Mouse (Mus musculus) G1E (cell line): ENCODE data around the gene Yars. TPM values are rescaled to one million over a fixed set of nuclear protein-coding genes. Genes with fewer than 3 reads are reported as not detected.
A peak's percentile ranks its signal among the peaks of the same experiment; 100 is the strongest.

ENCODE experiments used
- ATAC-seq: 2 replicates; pipeline ENCODE4 v1.8.0; 2016; ENCODE audit warnings: mild to moderate bottlenecking; ENCODE audit not compliant: insufficient number of reproducible peaks, poor library complexity, low FRiP score, severe bottlenecking; ENCODE audit errors: extremely low read depth
- DNase-seq: peaks from one replicate; pipeline ENCODE4 v3.0.0; 2012; ENCODE audit warnings: low spot score
- H3K27me3 ChIP-seq: 2 replicates; pipeline ENCODE4 v1.6.1; 2012; ENCODE audit warnings: mild to moderate bottlenecking, low read length, inconsistent platforms; ENCODE audit not compliant: insufficient read depth
- H3K36me3 ChIP-seq: replicated peaks from 2 replicates; pipeline ENCODE3; 2012; ENCODE audit warnings: mild to moderate bottlenecking, inconsistent platforms
- H3K4me1 ChIP-seq: 2 replicates; pipeline ENCODE4 v1.6.1; 2012; ENCODE audit warnings: low read depth, low read length, inconsistent platforms, mixed read lengths; ENCODE audit not compliant: insufficient read depth
- H3K4me3 ChIP-seq: 2 replicates; pipeline ENCODE4 v1.5.1; 2012; ENCODE audit warnings: low read depth, mild to moderate bottlenecking, inconsistent platforms, low read length, moderate library complexity, mixed read lengths
- H3K9me3 ChIP-seq: replicated peaks from 2 replicates; pipeline ENCODE4 v1.6.1; 2012; ENCODE audit warnings: inconsistent platforms
- CTCF ChIP-seq: IDR thresholded peaks from 2 replicates; pipeline ENCODE4 v1.5.1; 2012; ENCODE audit warnings: low read depth, low read length, inconsistent platforms, mixed read lengths
- GATA1 ChIP-seq: IDR thresholded peaks from 2 replicates; pipeline ENCODE4 v1.6.1; 2012; ENCODE audit warnings: borderline replicate concordance, low read length, inconsistent platforms, mixed read lengths
- GATA2 ChIP-seq: IDR thresholded peaks from 2 replicates; pipeline ENCODE4 v1.6.1; 2012; ENCODE audit warnings: low read depth, low read length, inconsistent platforms, borderline replicate concordance
- POLR2AphosphoS5 ChIP-seq: IDR thresholded peaks from 2 replicates; pipeline ENCODE4 v1.6.1; 2012; ENCODE audit warnings: low read depth, low read length, inconsistent platforms; ENCODE audit not compliant: insufficient replicate concordance
- TAL1 ChIP-seq: conservative IDR thresholded peaks from 2 replicates; pipeline ENCODE4 v1.6.1; 2012; ENCODE audit warnings: low read depth, low read length, inconsistent platforms, mixed read lengths
- polyA plus RNA-seq: library from polyadenylated mRNA; stranded (reverse); fragments of >175 nt; gene quantifications from 2 replicates; pipeline ENCODE4 v1.2.3, GENCODE M21; 2012
- total RNA-seq, 2 experiments: library from RNA; stranded (forward) in 1 of 2; stranded (reverse) in 1 of 2; fragments of 200-1000 nt in 1 of 2; fragments of >200 nt in 1 of 2; fragmentation: Nextera tagmentation in 1 of 2; gene quantifications; 2 replicates each; pipeline ENCODE4 v1.2.3; 2014 to 2017

Yars gene
- total and polyA plus RNA-seq, 3 experiments = 74.8 to 106 (median 79.1) TPM

DNA sequence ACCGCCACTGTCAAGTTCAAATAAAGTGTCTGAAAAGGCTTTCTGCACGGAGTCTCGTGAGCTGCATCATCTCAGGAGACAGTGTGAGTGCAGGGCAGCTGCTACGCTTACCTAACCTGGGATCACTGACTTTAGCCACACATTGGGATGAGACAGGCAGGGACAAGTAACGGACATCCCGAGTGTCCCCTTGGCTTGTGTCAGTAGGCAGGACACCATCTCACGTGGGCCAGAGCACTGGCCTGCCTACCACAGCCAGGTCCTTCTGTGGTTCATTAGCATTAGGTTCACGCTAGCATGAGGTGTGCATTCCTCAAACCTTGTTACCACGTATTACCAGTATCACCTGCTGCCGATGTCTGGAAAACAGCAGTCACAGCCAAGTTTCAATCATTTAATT lies 29.6 kb downstream of the Yars start:
- ATAC-seq (no peak), DNase-seq (no peak)
- H3K27me3 ChIP-seq = no peaks in the 10 kb centered on the region
- H3K4me1 ChIP-seq = peaks cover 75% of the 10 kb centered on the region
- H3K36me3 ChIP-seq = peaks cover 100% of the 10 kb centered on the region
- TF ChIP-seq POLR2AphosphoS5 (peak; percentile 89), TAL1 (no peak), GATA1 (no peak)
- H3K9me3 ChIP-seq = no peaks in the 10 kb centered on the region
- H3K4me3 ChIP-seq = no peak overlapping the region

DNA sequence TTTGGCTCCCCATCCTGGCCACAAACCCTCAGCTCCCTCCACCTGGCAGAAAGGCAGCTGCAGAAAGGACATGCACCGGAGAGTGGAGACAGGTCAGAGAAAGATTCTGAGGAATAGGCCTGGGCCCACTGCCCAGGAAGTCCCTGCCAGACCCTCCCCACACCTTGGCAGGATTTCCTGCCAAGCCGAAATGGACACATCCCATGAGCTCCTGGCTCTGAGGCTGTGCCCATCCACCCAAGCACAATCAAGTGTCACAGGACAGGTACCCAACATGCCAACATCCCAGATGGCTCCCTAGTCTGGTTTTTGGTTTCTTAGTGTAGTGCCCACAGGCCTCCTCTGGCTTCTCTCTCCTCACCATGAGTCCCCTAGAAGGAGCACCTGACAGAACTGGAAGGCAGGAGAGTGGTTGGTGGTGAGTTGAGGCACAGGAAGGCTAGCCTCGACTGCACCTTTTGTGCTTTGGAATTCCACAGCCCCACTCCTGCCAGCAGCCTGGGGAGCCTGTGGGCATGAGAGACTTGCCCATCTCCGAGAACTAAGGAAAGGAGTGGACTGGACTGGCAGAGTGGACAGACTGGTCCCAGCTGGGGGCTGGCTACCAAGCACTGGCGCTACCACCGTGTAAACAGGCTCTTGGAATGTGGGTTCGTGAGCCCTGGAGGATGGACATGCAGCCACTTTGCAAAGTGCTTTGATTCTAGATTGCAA lies 31.0 kb downstream of the Yars start:
- H3K9me3 ChIP-seq = no peaks in the 10 kb centered on the region
- peaks cover 70% of the 10 kb centered on the region for H3K4me1 ChIP-seq
- H3K36me3 ChIP-seq = peaks cover 100% of the 10 kb centered on the region
- DNase-seq = no peak
- H3K27me3 ChIP-seq = no peaks in the 10 kb centered on the region
- H3K4me3 ChIP-seq = no peak overlapping the region
- no peak for ATAC-seq
- TF ChIP-seq TAL1 (no peak), GATA1 (no peak), POLR2AphosphoS5 (no peak), GATA2 (no peak), CTCF (no peak)

DNA sequence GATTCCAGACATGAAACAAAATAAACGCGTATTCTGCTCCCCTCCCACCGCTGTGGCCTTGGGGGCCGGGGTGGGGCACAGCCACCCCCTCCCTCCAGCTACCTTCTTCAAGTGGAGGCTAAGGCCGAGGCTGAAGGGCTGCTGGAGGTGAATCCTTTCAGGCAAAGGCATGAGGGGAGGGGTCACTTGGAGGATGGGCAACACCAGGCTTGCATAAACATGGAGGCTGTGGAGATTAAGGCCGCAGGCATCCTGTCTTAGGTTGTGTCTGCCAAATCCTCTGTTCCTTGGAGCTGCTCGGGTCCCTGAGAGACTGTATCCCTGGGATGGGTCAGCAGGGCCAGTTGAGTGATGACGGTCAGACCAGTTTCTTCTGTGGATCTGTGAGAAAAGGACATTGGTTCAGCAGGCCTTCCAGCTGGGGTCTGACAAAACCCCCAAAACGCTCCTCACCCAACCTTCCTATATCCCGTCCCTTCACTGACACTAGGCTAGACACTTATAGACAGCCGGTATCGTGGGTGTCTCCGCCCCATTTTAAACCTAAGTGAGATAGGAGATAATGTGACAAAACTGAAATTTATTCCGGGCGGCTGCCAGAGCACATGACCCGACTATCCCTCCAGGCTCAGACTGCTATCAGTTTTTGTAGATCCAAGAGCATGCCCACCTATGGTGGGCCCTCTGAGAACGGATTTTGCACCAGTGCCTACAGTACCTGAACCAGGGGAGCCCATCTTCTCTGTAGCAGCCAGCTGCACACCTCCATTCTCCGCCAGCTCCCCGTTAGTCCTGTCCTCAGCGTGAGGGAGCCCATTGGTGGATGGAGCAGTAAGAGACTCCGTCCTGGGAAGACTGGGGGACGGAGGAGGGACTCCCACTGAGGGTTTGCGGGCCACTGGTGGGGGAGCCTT lies 31.8 kb downstream of the Yars start:
- Histone ChIP-seq H3K27me3 (no peaks in the 10 kb centered on the region), H3K4me3 (no peak overlapping the region; the same call in 1 of the 2 replicates), H3K9me3 (no peaks in the 10 kb centered on the region), H3K4me1 (peaks cover 74% of the 10 kb centered on the region), H3K36me3 (peaks cover 100% of the 10 kb centered on the region)
- ATAC-seq = 0 out of 2 replicates have a peak, but pooled peaks have one; percentile 17
- DNase-seq = no peak
- TF ChIP-seq POLR2AphosphoS5 = no peak
- no peak for TF ChIP-seq CTCF
- TF ChIP-seq GATA2 = no peak
- no peak for TF ChIP-seq GATA1
- no peak for TF ChIP-seq TAL1

DNA sequence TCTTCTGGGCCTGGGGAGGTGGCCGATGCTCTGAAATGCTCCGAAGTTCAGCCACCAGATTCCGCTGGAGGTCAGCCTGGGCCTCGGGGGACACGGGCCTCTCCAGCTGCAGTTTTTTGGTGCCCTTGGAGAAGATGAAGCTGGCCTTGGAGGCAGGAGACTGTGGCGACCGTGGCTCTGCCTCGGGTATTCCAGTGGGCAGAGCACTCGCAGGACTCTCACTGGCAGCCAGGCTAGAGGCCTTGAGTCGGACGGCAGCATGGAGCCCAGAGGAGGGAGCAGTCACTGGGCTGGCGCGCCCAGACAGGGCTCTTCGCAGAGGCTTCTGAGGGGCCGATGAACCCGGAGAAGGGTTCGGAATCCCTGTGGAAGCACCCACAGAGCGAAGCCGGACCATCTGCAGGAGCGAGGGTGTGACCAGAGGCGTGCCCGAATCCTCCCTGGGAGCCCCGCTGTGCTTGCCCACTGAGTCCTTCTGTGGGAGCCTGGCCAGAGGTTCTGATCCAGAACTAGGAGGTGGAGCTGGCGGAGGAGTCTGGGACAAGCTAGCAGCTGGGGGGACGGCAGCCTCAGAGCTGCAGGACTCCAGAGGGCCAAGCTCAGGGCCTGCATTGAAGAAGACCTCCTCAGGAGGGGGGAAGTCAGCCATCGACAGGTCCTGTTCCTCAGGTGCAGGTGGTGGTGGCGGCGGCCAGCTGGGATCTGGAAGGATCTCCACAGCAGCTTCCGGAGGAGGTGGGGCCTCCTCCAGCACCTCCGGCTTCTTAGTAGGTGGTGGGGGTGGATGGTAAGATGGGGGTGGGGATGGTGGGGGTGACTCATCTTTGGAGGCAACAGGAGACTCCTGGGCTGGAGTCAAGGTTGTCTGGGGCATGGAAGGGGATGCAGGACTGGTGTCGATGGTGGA lies 32.7 kb downstream of the Yars start:
- Histone ChIP-seq H3K9me3 (no peaks in the 10 kb centered on the region), H3K4me3 (no peak overlapping the region; the same call in 1 of the 2 replicates), H3K36me3 (peaks cover 100% of the 10 kb centered on the region), H3K27me3 (no peaks in the 10 kb centered on the region), H3K4me1 (peaks cover 74% of the 10 kb centered on the region)
- ATAC-seq (no peak), DNase-seq (no peak)
- no peak for TF ChIP-seq GATA1
- no peak for TF ChIP-seq POLR2AphosphoS5
- TF ChIP-seq TAL1 = no peak
- TF ChIP-seq GATA2 = no peak
- TF ChIP-seq CTCF = no peak

DNA sequence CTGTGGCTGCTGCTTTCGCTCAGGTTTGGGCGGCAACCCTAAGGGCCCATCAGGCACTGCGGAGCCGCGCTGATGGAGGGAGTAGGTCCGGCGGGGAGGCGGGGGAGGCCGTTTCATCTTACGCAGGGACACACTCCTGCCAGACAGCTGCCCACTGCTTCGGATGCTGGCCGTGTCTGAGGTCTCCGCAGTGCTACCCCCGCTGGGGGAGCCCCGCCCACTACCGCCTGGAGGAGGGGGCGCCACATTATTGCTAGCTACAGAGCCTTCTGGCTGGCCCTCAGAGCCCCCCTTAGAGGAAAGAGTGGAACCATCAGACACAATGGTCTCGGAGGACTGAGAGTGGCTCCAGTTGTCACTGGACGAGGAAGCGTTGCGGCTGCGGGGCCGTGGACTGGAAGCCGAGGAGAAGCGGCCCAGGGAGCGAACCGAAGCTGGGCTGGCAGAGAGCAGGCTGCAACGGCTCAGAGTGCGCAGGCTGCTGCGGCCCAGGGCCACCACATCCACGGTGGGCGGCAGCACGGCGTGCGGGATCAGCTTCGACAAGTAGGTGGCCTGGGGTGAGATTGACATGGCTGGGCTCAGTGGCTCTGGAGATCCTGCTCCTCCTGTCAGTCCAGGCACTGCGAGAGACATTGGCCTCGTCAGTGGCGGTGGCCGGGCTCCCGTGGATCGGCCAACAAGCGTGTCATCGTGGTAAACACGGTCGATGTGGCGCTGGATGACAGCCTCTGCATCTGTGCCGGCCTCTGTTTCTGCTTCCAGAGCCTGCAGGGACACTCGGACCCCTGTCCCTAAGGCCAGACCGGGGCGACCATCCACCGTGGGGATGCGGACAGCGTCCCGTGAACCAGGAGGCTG lies 34.1 kb downstream of the Yars start:
- Histone ChIP-seq H3K27me3 (no peaks in the 10 kb centered on the region), H3K9me3 (no peaks in the 10 kb centered on the region), H3K36me3 (peaks cover 99% of the 10 kb centered on the region), H3K4me1 (peaks cover 78% of the 10 kb centered on the region), H3K4me3 (no peak overlapping the region)
- TF ChIP-seq CTCF (no peak), GATA2 (no peak), GATA1 (no peak), TAL1 (no peak)
- no peak for ATAC-seq
- no peak for DNase-seq
